Mouse (Mus musculus) A20 (cell line): ENCODE data around the gene C130079G13Rik.
"Not testable (repeated sequence)": the region's sequence is repeated elsewhere in the genome, so short reads cannot be mapped to it uniquely, and the experiment has no call there.

Source experiments
- DNase-seq: peaks from one replicate; pipeline ENCODE4 v3.0.0-alpha.2; 2011; ENCODE audit warnings: low read depth, low spot score

C130079G13Rik gene

GRCm38 (mm10) chr3:59924914-59925313 lies at the start of gene C130079G13Rik:
TSS of gene C130079G13Rik (plus strand) at chr3:59925214.
- no peak for DNase-seq

GRCm38 (mm10) chr3:59877601-59878000 lies 47.4 kb upstream of the C130079G13Rik start:
- DNase-seq = not testable (repeated sequence)

GRCm38 (mm10) chr3:59879801-59880554 lies 45.0 kb upstream of the C130079G13Rik start:
- DNase-seq = not testable (repeated sequence)

- DNase-seq = no peak
Observed at GRCm38 (mm10) chr3:59893276-59893675, 31.7 kb upstream of the C130079G13Rik start.

GRCm38 (mm10) chr3:59934621-59935020 lies 9.6 kb downstream of the C130079G13Rik start:
- no peak for DNase-seq

- no peak for DNase-seq
Observed at GRCm38 (mm10) chr3:59947294-59947950, 22.4 kb downstream of the C130079G13Rik start.

- no peak for DNase-seq
Observed at GRCm38 (mm10) chr3:59970891-59971290, 45.9 kb downstream of the C130079G13Rik start.

GRCm38 (mm10) chr3:59974591-59974990 lies 49.6 kb downstream of the C130079G13Rik start:
- DNase-seq = no peak
